Mouse (Mus musculus) stomach, postnatal 0 days (tissue): Measurements from ENCODE around the gene Cmbl. TPM values are rescaled to one million over a fixed set of nuclear protein-coding genes. Genes with fewer than 3 reads are reported as not detected.
A peak's percentile ranks its signal among the peaks of the same experiment; 100 is the strongest.

Source experiments
- ATAC-seq: fragments of 200-750 bp; cut with Nextera tagmentation; 2 replicates; pipeline ENCODE4 v1.8.0; 2017; ENCODE audit not compliant: low FRiP score, low TSS enrichment
- DNase-seq: peaks from one replicate; pipeline ENCODE4 v3.0.0-alpha.2; 2016; ENCODE audit warnings: low spot score
- H3K27ac ChIP-seq: fragments of 300-500 bp; sonication (generic); replicated peaks from 2 replicates; pipeline ENCODE4 v1.5.1; 2014; ENCODE audit warnings: mild to moderate bottlenecking, control low read depth
- H3K27me3 ChIP-seq: fragments of 300-500 bp; sonication (generic); 2 replicates; pipeline ENCODE4 v1.6.1; 2014; ENCODE audit warnings: low read length; ENCODE audit not compliant: control insufficient read depth, insufficient read depth
- H3K36me3 ChIP-seq: fragments of 300-500 bp; sonication (generic); 2 replicates; pipeline ENCODE4 v1.6.1; 2014; ENCODE audit warnings: low read length, mixed read lengths; ENCODE audit not compliant: control insufficient read depth, insufficient read depth
- H3K4me1 ChIP-seq: fragments of 300-500 bp; sonication (generic); replicated peaks from 2 replicates; pipeline ENCODE4 v1.6.1; 2014; ENCODE audit warnings: antibody characterized with exemption; ENCODE audit not compliant: control insufficient read depth, insufficient read depth
- H3K4me2 ChIP-seq: fragments of 300-500 bp; sonication (generic); replicated peaks from 2 replicates; pipeline ENCODE4 v1.6.1; 2014; ENCODE audit warnings: low read depth, mild to moderate bottlenecking, control low read depth, moderate library complexity
- H3K4me3 ChIP-seq: fragments of 300-500 bp; sonication (generic); 2 replicates; pipeline ENCODE4 v1.5.1; 2014; ENCODE audit warnings: low read depth, low read length, control low read depth
- H3K9ac ChIP-seq: fragments of 300-500 bp; sonication (generic); 2 replicates; pipeline ENCODE4 v1.6.1; 2014; ENCODE audit warnings: mild to moderate bottlenecking, low read length, control low read depth, mixed read lengths
- H3K9me3 ChIP-seq: fragments of 300-500 bp; sonication (generic); 2 replicates; pipeline ENCODE4 v1.6.1; 2016; ENCODE audit warnings: low read length; ENCODE audit not compliant: control insufficient read depth
- CTCF ChIP-seq: IDR thresholded peaks from 2 replicates; pipeline ENCODE4 v1.5.1; 2016; ENCODE audit warnings: antibody characterized with exemption, low read depth, mild to moderate bottlenecking, moderate library complexity
- EP300 ChIP-seq: optimal IDR thresholded peaks from 2 replicates; pipeline ENCODE3; 2016; ENCODE audit warnings: antibody characterized with exemption
- WGBS: fragments of 180-500 bp; shearing (Covaris S2); extraction: QIAGEN DNeasy Blood & Tissue Kit; methylation state at CpG from one replicate; pipeline ENCODE4 v1.1.7; 2014; 5-methylcytosine and 5-hydroxymethylcytosine counted together
- polyA plus RNA-seq: library from polyadenylated mRNA; unstranded; fragments of >200 nt; fragmentation: Nextera tagmentation; extraction: Ambion mirVana; gene quantifications from 2 replicates; pipeline ENCODE4 v1.2.1, GENCODE M21; 2015

Gene Cmbl
- polyA plus RNA-seq, 1 experiment from 2014 or later: 37.8 TPM

GRCm38 (mm10) chr15:31583304-31584085, 18.3 kb downstream of the Cmbl start:
- Histone ChIP-seq H3K4me1 (no peaks in the 10 kb centered on the region), H3K9ac (no peak overlapping the region), H3K4me3 (no peak overlapping the region), H3K27ac (no peak overlapping the region), H3K36me3 (no peaks in the 10 kb centered on the region), H3K9me3 (no peaks in the 10 kb centered on the region), H3K27me3 (no peaks in the 10 kb centered on the region), H3K4me2 (no peak overlapping the region)
- 78% methylated on average over 13 of the region's 13 CpGs for WGBS
- 0 out of 2 replicates have a peak, but pooled peaks have one; percentile 8 for ATAC-seq
- TF ChIP-seq EP300: no peak
- no peak for TF ChIP-seq CTCF
- DNase-seq: no peak

- TF ChIP-seq CTCF (no peak), EP300 (no peak)
- Histone ChIP-seq H3K4me3 (no peak overlapping the region), H3K4me2 (no peak overlapping the region), H3K9ac (no peak overlapping the region), H3K36me3 (peaks cover 3% of the 10 kb centered on the region; the same call in 1 of the 2 replicates), H3K27me3 (no peaks in the 10 kb centered on the region), H3K4me1 (no peaks in the 10 kb centered on the region), H3K27ac (no peak overlapping the region), H3K9me3 (no peaks in the 10 kb centered on the region)
- ATAC-seq (no peak), DNase-seq (no peak)
- 83% methylated on average over 7 of the region's 7 CpGs for WGBS
These were observed 20.0 kb downstream of the Cmbl start for GRCm38 (mm10) chr15:31585238-31585637.

GRCm38 (mm10) chr15:31586088-31586487, 20.9 kb downstream of the Cmbl start:
- Histone ChIP-seq H3K9me3 (no peaks in the 10 kb centered on the region), H3K4me2 (no peak overlapping the region), H3K27ac (no peak overlapping the region), H3K4me1 (no peaks in the 10 kb centered on the region), H3K4me3 (no peak overlapping the region), H3K36me3 (peaks cover 9% of the 10 kb centered on the region; the same call in 1 of the 2 replicates), H3K9ac (no peak overlapping the region), H3K27me3 (no peaks in the 10 kb centered on the region)
- no peak for ATAC-seq
- TF ChIP-seq EP300 (no peak), CTCF (no peak)
- no peak for DNase-seq
- WGBS: 72% methylated on average over 5 of the region's 5 CpGs

GRCm38 (mm10) chr15:31586519-31586918, 21.3 kb downstream of the Cmbl start:
- no peak overlapping the region for H3K27ac ChIP-seq
- H3K9ac ChIP-seq: no peak overlapping the region
- 5% methylated on average over 4 of the region's 4 CpGs for WGBS
- H3K4me2 ChIP-seq: no peak overlapping the region
- peak; percentile 58 for ATAC-seq
- peak; percentile 89 for DNase-seq
- peaks cover 12% of the 10 kb centered on the region; the same call in 1 of the 2 replicates for H3K36me3 ChIP-seq
- H3K4me3 ChIP-seq: no peak overlapping the region
- no peaks in the 10 kb centered on the region for H3K27me3 ChIP-seq
- TF ChIP-seq CTCF (peak; percentile 99), EP300 (no peak)
- H3K4me1 ChIP-seq: no peaks in the 10 kb centered on the region
- no peaks in the 10 kb centered on the region for H3K9me3 ChIP-seq

- ATAC-seq (no peak), DNase-seq (no peak)
- no peak overlapping the region for H3K4me3 ChIP-seq
- H3K36me3 ChIP-seq: peaks cover 23% of the 10 kb centered on the region
- 72% methylated on average over 2 of the region's 2 CpGs for WGBS
- H3K27ac ChIP-seq: no peak overlapping the region
- no peak overlapping the region for H3K9ac ChIP-seq
- no peaks in the 10 kb centered on the region for H3K9me3 ChIP-seq
- no peak for TF ChIP-seq EP300
- no peak for TF ChIP-seq CTCF
- H3K4me1 ChIP-seq: no peaks in the 10 kb centered on the region
- no peaks in the 10 kb centered on the region for H3K27me3 ChIP-seq
- no peak overlapping the region for H3K4me2 ChIP-seq
These were observed 22.6 kb downstream of the Cmbl start for GRCm38 (mm10) chr15:31587789-31588188.

- Histone ChIP-seq H3K27ac (no peak overlapping the region), H3K4me3 (no peak overlapping the region), H3K4me2 (no peak overlapping the region), H3K27me3 (no peaks in the 10 kb centered on the region), H3K9me3 (no peaks in the 10 kb centered on the region), H3K4me1 (no peaks in the 10 kb centered on the region), H3K9ac (no peak overlapping the region), H3K36me3 (peaks cover 35% of the 10 kb centered on the region)
- 47% methylated on average over 8 of the region's 8 CpGs for WGBS
- DNase-seq (no peak), ATAC-seq (0 out of 2 replicates have a peak, but pooled peaks have one; percentile 31)
- no peak for TF ChIP-seq CTCF
- TF ChIP-seq EP300: no peak
These were observed 23.9 kb downstream of the Cmbl start for GRCm38 (mm10) chr15:31588989-31589640.
